Mouse (Mus musculus) spleen, adult 18-20 months (tissue): ENCODE results near the gene Slc22a23.

Source experiments
- DNase-seq, 2 experiments: peaks; one replicate each; pipeline ENCODE4 v3.0.0; 2022; ENCODE audit warnings: mixed read lengths in 2 of 2

Slc22a23 gene

DNA sequence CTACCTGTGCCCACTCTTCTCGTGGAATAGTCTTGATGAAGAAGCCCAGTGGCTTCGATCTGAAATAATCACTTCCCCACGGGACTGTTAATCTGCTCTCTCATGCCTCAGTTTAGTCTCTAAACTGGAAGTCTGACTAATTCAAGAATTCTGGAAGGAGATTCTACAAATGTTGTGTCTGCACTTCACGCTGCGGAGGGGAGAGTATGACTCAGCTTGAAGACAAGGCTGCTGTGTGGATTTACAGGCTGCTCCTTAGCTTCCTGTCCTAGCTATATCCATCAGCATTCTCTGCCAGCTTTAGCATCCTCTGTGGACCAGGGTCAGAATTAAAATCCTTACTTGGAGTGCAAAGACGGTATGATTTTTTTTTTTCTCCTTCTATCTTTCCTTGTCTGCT, 112.0 kb downstream of the Slc22a23 start:
- no peak for DNase-seq

DNA sequence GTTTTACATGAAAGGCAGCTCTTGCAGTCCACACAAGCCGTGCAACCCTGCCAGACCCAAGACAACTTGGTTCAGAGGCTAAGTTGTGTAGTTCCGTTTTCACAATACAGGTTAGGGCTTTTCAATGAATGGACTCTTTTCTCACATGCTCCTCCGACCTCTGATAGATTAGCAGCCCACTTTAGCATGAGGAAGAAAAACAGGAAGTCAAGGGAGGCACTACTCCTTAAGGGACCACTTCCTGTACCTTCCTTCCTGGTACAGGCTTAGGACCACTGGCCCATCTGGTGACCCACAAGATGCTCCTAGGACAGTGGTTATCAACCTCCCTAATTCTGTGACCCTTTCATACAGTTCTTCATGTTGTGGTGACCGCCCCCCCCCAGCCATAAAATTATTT, 116.1 kb downstream of the Slc22a23 start:
- DNase-seq = no peak

DNA sequence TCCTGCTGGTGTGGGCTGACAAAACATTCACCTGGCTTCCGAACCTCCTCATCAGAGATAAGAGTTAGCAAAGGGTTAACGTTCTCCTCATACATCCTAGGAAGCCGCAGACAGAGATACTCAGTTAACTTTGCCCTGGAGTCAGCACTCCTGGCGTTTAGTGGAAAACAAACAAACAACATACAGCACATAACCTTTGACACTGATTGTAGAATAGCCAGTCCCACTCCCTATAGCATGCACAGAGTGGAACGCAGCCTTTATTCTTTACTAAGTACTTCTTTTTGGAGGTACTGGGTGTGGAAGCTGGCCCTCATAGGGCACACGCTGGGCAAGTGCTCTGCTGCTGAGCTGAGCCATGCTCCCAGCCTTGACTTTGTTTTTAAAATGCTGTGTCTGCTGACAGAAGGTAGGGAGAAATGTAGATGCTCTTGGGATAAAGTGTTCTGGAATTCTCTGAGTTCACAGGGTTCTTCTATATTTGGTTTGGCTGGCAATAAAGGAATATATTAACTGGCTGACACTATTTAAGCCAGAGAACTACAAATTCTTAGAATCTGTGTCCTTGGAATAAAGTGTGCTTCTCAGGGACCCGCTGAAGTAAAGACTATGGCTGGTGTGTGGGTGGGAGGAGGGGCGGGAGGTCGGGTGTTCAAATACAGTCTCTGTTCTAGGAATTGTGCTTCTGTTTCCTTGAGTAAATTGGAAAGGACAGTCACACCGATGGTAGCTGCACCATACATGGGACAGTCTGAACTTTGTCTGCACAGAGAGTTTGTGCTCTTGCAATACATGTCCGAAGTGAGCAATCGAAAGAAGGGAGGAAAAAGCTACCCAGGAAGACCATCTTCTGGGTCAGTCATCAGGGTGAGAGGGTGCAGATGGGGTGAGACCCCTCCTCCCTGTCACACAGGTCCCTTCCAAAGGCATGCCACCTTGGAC, 117.0 kb downstream of the Slc22a23 start:
- DNase-seq = no peak

DNA sequence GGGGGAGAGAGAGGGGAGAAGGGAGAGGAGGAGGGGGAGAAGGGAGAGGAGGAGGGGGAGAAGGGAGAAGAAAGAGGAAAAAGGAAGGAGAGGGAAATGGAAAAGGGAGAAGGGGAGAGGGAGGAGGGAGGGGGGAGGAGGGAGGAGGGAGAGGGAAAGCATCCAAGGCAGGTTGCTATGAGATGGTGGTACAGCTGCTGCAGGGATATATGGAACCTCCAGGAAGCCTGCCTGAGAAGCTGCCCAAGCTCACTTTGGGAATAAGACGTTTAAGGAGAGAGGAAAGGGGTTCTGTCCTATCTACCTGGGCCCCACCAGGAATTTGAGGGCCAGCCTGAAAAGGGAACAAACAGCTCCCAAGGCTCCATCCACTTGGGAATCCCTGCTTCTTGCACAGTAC, 118.0 kb downstream of the Slc22a23 start:
- DNase-seq = no peak

DNA sequence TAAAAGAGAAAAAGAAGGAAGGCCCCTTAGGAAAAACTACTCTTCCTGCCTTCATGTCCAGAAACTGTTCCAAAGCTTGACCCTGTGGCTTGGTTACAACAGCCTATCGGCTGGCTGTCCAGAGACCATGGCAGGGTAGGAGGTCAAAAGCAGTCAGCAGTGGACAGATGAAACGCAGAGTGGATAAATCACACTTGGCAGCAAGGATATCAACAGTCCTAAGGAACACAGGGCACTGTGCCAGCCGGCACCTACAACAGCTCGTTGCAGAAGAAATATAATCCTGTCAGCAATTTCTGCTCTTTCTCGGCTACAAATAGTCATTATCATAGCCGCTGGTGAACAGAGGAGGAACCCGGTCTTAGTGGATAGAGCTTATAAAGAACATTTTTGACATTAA, 122.0 kb downstream of the Slc22a23 start:
- DNase-seq = no peak

DNA sequence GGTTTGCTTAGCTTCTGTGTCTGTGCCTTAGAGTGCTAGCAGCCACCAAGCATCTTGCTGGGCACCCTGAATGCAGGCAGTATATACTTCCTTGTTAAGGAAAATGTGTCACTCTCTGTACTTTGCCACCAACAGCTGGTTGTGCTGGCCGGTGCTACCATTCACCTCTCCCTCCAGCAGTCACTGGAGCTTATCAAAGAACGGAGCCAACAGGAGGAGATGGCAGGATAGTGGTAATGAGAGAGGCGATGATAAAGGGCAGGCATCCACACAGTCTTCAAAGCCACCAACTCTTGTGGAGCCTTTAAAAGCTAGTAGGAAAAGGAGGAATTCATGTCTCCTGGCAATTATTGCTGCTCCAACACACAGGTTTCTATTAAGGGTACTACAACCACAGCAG, 125.3 kb downstream of the Slc22a23 start:
- DNase-seq = no peak

DNA sequence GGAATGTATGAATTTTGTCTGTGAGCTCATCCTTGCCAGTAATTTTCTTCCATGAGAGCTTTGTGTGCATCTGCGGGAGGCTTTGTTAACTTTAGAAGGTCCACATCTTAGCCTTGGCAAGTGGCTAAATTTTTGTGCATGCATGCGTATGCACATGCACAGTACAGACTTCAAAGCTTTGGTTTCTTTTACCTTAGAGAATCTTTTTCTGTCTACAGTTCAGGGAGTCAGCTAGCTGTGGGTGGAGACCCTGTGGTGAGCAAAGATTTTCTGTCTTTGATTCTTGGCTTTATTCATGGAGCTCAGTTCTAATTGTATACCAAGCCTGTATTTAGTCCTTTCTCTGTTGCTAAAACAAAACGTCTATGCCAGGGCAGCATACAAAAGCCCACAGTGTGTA, 126.2 kb downstream of the Slc22a23 start:
- no peak for DNase-seq

DNA sequence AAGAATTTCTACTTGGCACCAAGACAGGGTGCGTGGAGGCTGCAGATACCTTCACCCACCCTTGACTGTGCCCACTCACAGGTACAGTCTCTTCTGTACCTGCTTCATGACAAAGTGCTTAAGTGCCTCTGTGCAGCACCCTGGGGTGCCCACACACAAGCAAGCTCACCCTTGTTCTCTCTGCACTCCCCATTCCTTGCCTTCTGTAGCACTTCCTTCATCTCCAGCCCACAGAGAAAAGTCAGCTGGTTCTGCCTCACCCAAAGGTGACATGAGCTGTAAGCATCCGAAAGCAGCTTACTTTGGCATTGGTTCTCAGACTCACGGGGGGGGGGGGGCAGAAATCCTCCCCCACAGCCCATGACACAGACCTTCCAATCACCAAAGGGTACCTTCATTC, 130.1 kb downstream of the Slc22a23 start:
- no peak for DNase-seq

DNA sequence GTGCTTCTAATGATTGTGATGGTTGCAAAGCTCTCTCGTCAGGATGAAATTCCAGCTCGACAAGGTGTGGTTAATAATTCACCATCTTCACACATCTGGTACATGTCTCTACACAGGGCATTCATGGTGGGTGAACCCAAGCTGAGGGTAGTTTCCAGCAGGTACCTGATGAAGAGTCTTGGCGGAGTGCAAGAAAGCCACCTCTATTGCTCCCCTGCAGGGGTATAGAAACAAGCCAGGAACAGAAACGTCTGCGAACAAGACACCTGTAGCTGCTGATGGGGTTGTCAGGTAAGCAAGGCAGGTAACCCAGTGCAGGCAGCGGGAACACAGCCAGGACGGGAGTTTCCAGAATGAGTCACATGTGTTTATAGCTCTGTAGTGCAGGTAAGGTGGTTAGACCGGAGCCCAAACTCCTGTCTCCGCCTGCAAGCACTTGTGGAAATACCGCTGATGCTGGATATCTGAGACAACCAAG, 132.2 kb downstream of the Slc22a23 start:
- no peak for DNase-seq

DNA sequence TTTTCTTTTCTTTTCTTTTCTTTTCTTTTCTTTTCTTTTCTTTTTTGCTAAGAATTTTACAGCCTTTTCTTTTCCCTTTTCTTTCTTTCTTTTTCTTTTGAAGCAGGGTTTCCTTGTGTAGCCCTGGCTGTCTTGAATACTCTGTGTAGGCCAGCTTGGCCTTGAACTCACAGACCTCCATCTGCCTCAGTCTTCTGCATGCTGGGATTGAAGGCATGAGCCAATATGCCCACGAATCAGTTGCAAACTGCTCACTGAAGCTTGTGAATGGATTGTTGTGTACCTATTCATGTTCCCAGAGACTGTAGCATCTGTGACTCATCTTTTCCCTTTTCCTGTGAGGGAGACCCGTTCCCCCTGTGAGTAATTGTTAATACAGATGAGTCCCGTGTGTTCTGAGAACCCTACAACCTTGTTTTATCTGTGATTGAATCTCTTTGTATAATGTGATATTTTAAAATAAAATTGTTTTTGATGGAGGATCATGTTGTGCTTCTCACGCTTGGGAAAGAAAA, 133.7 kb downstream of the Slc22a23 start:
- no peak for DNase-seq

DNA sequence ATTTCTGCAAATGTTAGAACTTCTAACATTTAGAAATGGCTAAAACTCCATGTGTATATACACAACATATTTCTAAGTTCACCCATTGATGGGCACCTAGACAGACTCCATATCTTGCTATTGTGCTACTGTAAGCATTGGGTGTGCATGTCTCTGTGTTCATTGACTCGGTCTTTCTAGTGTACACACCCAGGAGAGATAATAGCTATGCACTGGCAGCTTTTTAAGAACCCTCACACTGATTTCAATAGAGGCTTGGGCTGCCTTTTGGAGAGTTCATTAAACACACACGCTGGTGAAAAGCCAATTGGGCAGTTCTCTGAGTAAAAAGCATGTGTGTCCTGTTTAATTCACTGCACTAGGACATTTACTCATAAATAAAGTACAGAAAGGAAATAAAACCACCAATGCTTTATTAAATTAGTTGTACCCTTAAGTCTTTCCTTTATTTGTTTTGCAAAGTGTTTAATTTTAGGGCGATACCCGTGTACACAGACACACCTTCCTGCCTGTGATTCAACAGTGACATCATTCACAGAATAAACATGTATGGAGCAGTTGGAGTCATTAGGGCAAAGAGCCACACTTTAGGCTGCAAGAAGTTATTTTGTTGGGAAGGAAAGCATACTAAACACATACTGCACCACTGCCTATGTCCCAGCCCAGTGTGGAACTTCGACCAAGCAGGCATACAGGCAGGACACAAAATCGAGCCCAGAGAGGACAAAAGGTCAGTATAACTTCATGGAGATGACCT, 137.1 kb downstream of the Slc22a23 start:
- DNase-seq = no peak

DNA sequence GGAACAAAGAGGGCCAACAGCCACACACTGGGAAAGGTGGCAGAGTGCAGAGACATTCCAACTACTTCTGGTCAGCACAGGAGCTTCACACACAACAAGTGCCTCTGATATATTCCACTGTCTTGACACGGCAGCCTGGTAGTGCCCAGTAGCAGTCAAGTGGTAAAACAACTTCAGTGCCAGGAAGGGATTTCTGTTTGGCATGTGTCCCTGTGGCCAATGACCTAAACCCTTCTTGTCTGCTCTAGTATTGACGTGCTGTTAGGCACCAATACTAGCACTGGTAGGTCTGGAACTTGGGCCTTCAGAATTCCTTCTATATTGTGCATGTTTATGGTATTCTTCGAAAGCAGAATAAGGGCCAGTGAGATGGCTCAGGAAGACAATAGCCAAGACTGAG, 139.8 kb downstream of the Slc22a23 start:
- DNase-seq = no peak

DNA sequence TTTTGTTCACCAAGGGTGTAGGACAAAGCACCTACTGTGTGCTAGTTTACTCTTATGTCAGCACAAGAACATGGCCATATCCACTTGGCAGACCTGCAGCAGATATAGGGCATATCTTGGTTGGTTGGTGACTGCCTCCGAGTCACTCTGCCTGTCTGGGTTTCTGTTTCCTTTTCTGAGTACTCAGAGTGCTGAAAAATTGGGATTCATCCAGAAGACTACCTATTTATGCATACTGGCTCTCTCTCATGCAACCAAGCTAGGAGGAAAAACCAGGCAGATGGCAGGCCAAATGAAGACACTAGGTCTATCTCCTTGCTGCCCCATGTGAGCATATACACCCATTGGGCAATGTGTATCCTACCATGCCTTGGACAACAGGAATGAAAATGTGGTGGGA, 149.3 kb downstream of the Slc22a23 start:
- no peak for DNase-seq

DNA sequence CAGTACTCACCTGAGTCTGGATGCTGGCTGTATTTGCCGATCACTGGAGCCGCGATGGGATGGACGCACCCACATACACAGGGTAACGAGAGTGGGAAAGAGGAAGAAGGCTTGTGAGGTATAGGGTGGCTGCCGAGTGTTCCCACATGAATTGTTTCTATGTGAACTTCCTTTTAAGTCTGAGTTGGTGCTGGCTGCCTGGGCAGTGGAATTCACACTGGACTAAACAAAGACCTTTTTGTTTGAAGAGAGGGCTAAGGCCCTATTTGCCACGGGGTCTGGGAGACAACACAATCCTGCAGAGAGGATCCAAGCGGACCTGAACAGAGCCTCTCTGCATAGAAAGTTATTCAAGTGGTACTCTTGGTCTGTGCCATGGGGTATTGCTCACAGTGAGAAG, 151.6 kb downstream of the Slc22a23 start:
- DNase-seq = no peak

DNA sequence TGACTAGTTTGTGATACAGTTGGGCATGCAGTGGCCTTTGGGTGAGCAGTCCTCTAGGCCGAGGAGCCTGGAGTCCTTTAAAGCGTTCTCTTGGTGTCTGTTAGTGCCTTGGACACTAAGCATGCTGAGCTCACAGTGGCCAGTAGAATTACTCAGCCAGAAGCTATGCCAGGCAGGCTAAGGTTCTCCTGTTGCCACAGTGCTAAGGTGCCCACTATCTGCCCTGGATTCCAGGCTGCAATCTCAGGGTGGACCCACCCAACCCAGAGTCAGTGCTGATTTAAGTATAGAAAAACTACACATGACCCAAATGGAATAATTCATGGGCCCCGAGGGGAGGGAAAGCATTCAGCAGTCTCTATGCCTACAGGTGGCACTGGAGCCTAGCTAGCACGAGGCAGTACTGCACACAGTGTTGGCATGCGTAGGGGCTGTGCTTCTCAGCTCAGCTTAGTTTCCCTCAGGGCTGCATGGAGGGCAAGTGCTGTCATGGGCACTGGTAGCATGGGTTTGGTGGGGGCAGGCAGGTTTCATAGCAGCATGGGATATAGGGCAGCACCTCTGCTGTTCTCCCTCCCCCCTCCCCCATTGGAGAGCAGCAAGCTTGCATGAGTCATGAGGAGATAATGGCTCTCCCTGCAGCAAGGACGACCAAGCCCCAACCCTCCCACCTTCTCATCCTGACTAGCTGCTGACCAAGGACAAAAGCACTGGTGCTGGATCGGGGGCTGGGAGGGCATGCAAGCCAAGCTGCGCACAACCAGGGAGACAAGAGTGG, 152.4 kb downstream of the Slc22a23 start:
- no peak for DNase-seq

DNA sequence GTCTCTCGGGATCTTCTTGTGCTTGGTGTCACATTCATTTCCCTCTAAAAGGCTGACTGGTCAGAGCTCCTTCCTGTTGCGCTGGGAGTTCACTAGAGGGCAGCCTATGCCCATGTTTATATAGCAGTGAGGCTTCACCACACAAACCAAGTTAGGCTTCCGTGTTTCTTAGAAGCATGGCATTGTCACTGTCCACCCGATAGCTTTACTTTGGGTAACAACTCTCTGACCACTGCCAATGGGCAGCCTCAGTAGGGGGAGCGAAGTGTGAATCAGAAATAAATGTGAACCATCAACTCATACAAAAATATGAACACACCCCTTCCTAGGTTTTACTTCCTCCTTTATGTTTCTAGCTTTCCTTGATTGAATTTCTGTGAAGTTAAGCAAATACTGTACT, 157.4 kb downstream of the Slc22a23 start:
- DNase-seq = peak; percentile 30 to 58

DNA sequence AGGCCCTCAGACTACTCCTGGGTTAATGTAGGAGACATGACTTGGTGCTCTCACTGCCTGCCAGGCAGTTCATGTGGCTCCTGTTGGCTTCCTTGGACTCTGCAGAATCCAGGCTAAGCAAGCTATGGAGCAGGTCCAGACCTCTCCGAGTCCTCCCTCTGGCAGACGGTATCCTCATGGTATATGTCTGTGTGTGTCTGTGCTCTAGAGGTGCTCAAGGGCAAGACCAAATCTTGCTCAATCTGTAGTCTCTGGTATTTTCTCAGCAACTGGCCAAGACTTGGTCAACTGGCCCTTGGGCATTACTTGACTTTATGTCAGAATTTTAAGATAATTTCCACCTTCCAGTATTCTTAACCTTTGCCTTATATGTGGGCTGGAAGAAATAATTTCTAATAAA, 159.6 kb downstream of the Slc22a23 start:
- DNase-seq = no peak

DNA sequence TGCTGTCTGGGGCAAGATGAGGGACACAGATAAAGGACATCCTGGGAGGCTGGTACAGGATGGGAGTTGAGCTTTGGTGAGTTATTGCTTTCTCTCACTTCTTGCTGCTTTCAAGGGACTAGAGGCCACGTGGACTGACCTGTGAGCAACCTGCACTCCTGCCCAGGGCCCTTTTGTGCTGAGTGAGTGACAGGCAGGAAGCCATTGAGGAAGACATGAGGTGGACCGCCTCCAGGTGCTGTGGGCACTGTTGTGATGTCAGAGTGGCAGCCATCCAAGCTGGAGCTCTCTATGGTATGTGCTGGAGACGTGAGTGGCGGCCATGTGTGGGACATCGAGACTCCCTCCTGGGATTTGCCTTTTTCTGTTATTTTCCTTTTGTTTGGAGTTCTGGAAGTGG, 163.4 kb downstream of the Slc22a23 start:
- DNase-seq = no peak

DNA sequence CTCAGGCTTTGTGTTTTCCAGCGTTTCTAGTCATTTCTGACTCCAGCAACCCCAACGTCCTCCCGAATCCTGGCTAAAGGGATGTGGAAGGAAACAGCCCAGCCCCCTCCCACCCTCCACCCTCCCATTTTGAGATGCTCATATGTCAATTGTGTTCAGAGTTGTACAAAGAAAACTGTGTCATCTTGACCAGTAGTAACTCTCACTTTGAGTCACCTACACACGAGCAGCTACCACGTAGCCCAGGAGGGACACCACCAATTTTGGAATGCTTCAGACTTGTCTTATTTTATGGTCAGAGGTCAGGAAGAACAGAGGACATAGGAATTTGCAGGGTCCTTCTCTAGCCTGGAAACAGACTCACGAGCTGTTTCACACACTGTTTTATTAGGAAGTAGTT, 171.0 kb downstream of the Slc22a23 start:
- no peak for DNase-seq

DNA sequence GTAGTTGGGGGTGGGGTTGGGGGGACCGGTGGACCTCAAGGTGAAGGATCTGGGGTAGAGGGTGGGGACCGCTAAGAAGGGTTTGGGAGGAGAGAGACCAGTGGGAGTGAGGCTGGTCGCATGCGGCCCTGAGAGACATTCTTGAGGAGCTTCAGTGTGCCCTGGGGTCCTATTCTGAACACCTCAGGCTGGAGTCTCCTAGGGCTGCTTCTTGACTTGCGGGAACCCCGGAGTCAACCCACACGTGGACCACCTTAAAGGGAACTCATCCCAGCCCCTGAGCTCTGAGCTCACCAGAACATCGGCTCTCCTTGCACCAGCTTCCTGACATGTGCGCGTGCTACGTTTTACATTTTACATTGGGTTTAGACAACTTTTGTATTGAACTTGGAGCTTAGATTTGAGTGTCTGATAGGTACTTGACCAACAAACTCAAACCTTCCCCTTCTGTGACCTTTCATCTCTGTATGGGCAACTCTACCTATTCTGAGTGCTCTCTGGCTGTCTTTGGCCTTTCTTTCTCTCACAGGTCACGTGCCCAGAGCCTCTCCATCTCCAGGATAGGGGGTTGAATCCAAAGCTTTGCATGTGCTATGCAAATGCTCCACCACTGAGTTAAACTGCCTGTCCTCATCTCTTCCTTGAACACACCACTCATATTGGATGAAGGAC, 181.5 kb downstream of the Slc22a23 start:
- no peak for DNase-seq

DNA sequence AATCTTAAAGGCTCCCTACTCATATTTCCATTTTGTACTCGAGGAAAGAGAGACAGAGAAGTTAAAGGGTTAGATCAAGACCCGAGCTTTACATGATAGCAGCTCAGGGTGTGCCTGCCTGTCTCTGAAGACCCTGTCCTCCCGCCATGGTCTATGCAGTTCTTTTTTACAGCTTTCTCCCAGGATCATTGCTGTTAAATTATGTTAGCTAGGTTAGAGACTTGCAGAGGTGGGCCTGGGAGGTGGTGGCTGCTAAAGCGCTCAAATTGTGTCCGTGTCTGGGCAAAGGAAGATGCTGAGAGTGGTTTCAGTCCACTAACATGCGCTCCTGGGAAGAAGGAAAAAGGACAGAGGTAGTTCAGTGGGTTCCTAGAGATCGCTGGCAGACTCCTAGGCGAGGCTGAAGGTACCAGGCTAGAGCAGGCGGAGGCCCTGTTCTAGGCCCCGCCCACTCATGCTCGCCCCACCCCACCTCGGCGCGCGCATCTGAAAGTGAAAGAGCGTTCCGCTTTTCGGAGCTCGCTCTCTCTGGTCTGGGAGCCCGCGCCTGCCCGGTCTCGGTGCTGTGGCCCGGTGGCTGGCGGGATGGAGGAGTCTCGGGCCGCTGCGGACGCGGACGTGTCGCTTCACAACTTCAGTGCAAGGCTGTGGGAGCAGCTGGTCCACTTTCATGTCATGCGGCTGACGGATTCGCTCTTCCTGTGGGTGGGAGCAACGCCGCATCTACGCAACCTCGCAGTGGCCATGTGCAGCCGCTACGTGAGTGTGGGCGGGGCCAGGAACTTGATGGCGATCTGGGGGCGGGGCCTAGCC, 182.3 kb downstream of the Slc22a23 start, which contains the start of gene Psmg4:
Gene Psmg4 (plus strand): TSS at position 474 of the 813 bp plus-strand sequence.
- DNase-seq = peak; percentile 89 to 96
